Mouse (Mus musculus): ENCODE measurements around the gene Pef1.

- TF ChIP-seq CTCF (IDR thresholded peaks at IDR 0.05; ENCODE audit: low read depth) (no peak), EP300 (IDR thresholded peaks at IDR 0.05; ENCODE audit: low read depth) (no peak)
These were observed 17.0 kb upstream of the Pef1 start for GRCm38 (mm10) chr4:130085246-130085820.
